Mouse (Mus musculus) CH12.LX (cell line): ENCODE measurements around the gene Oxsm. TPM values are rescaled to one million over a fixed set of nuclear protein-coding genes. Genes with fewer than 3 reads are reported as not detected.

ENCODE experiments used
- DNase-seq: peaks from one replicate; pipeline ENCODE4 v3.0.0-alpha.2; 2013; ENCODE audit errors: extremely low read depth
- H3K27ac ChIP-seq: 2 replicates; pipeline ENCODE4 v1.5.1; 2012; ENCODE audit warnings: low read depth, mild to moderate bottlenecking, control low read depth, moderate library complexity; ENCODE audit not compliant: insufficient read depth
- H3K27me3 ChIP-seq: replicated peaks from 2 replicates; pipeline ENCODE3; 2012; ENCODE audit warnings: inconsistent platforms
- H3K36me3 ChIP-seq, 2 experiments: replicated peaks in 1 of 2; 2 replicates each; pipeline versions ENCODE3 to v1.6.1; 2012; ENCODE audit warnings: inconsistent platforms in 1 of 2, low read length in 1 of 2, mild to moderate bottlenecking in 1 of 2, mixed read lengths in 1 of 2, moderate library complexity in 1 of 2; ENCODE audit not compliant: control insufficient read depth in 1 of 2, insufficient read depth in 1 of 2
- H3K4me1 ChIP-seq, 2 experiments: 2 replicates each; pipeline ENCODE4 v1.6.1; 2012; ENCODE audit warnings: inconsistent platforms in 1 of 2, moderate library complexity in 1 of 2; ENCODE audit not compliant: insufficient read depth in 2 of 2, control insufficient read depth in 1 of 2
- H3K4me2 ChIP-seq: 2 replicates; pipeline ENCODE4 v1.6.1; 2012; ENCODE audit warnings: low read depth, mild to moderate bottlenecking, control low read depth; ENCODE audit not compliant: poor library complexity, insufficient read depth, severe bottlenecking
- H3K4me3 ChIP-seq, 3 experiments: fragments of 150-350 bp in 1 of 3; sonication (generic) in 1 of 3; replicated peaks in 1 of 3; 2 replicates each; pipeline versions ENCODE3 to v1.5.1; 2011 to 2012; ENCODE audit warnings: low read depth in 2 of 3, low read length in 2 of 3, mild to moderate bottlenecking in 2 of 3, moderate library complexity in 2 of 3, control low read depth in 1 of 3, improper control_type of control experiment in 1 of 3, inconsistent platforms in 1 of 3, mixed read lengths in 1 of 3; ENCODE audit not compliant: poor library complexity in 1 of 3
- H3K79me2 ChIP-seq: replicated peaks from 2 replicates; pipeline ENCODE4 v1.6.1; 2012; ENCODE audit warnings: mild to moderate bottlenecking, moderate library complexity; ENCODE audit not compliant: control insufficient read depth, poor library complexity, insufficient read depth, severe bottlenecking; ENCODE audit errors: extremely low read depth
- H3K9ac ChIP-seq: 2 replicates; pipeline ENCODE4 v1.6.1; 2012; ENCODE audit warnings: low read depth, mild to moderate bottlenecking, control low read depth, moderate library complexity; ENCODE audit not compliant: insufficient read depth
- H3K9me3 ChIP-seq: replicated peaks from 2 replicates; pipeline ENCODE3; 2012; ENCODE audit warnings: low read length, inconsistent platforms, mixed read lengths
- BHLHE40 ChIP-seq: IDR thresholded peaks from 2 replicates; pipeline ENCODE4 v1.6.1; 2011; ENCODE audit warnings: mild to moderate bottlenecking, low read depth, low read length, improper control_type of control experiment
- CHD2 ChIP-seq: IDR thresholded peaks from 2 replicates; pipeline ENCODE4 v1.6.1; 2011; ENCODE audit warnings: low read length, improper control_type of control experiment
- EP300 ChIP-seq: IDR thresholded peaks from 2 replicates; pipeline ENCODE4 v1.6.1; 2011; ENCODE audit warnings: low read length, improper control_type of control experiment
- ETS1 ChIP-seq: conservative IDR thresholded peaks from 2 replicates; pipeline ENCODE4 v1.6.1; 2012; ENCODE audit warnings: low read depth, mild to moderate bottlenecking, inconsistent platforms, low read length, improper control_type of control experiment, moderate library complexity
- HCFC1 ChIP-seq: IDR thresholded peaks from 2 replicates; pipeline ENCODE4 v1.6.1; 2012; ENCODE audit warnings: low read depth, mild to moderate bottlenecking, inconsistent platforms, low read length, improper control_type of control experiment
- IRF4 ChIP-seq: IDR thresholded peaks from 2 replicates; pipeline ENCODE4 v1.6.1; 2014; ENCODE audit warnings: low read depth, mild to moderate bottlenecking, inconsistent platforms, low read length, improper control_type of control experiment
- JUN ChIP-seq: IDR thresholded peaks from 2 replicates; pipeline ENCODE4 v1.6.1; 2011; ENCODE audit warnings: low read depth, mild to moderate bottlenecking, low read length, improper control_type of control experiment, moderate library complexity; ENCODE audit not compliant: insufficient read depth
- JUND ChIP-seq: conservative IDR thresholded peaks from 2 replicates; pipeline ENCODE4 v1.6.1; 2011; ENCODE audit warnings: low read depth, low read length, improper control_type of control experiment
- KAT2A ChIP-seq: IDR thresholded peaks from 2 replicates; pipeline ENCODE4 v1.6.1; 2012; ENCODE audit warnings: low read length, improper control_type of control experiment, inconsistent platforms; ENCODE audit not compliant: insufficient replicate concordance
- MYC ChIP-seq: IDR thresholded peaks from 2 replicates; pipeline ENCODE4 v1.6.1; 2011; ENCODE audit warnings: low read depth, mild to moderate bottlenecking, improper control_type of control experiment, low read length
- NELFE ChIP-seq: IDR thresholded peaks from 2 replicates; pipeline ENCODE4 v1.6.1; 2011; ENCODE audit warnings: low read depth, low read length, improper control_type of control experiment
- NRF1 ChIP-seq: IDR thresholded peaks from 2 replicates; pipeline ENCODE4 v1.6.1; 2014; ENCODE audit warnings: low read depth, mild to moderate bottlenecking, inconsistent platforms, low read length, improper control_type of control experiment, moderate library complexity
- PAX5 ChIP-seq: IDR thresholded peaks from 2 replicates; pipeline ENCODE4 v1.6.1; 2012; ENCODE audit warnings: low read length, inconsistent platforms, mixed read lengths
- SIN3A ChIP-seq: IDR thresholded peaks from 2 replicates; pipeline ENCODE4 v1.6.1; 2012; ENCODE audit warnings: low read length, improper control_type of control experiment, inconsistent platforms
- TBP ChIP-seq: conservative IDR thresholded peaks from 2 replicates; pipeline ENCODE4 v1.6.1; 2011; ENCODE audit warnings: low read depth, low read length, improper control_type of control experiment
- TCF12 ChIP-seq: IDR thresholded peaks from 2 replicates; pipeline ENCODE4 v1.6.1; 2014; ENCODE audit warnings: low read depth, mild to moderate bottlenecking, inconsistent platforms, low read length, improper control_type of control experiment
- UBTF ChIP-seq: IDR thresholded peaks from 2 replicates; pipeline ENCODE4 v1.6.1; 2012; ENCODE audit warnings: low read depth, mild to moderate bottlenecking, inconsistent platforms, low read length, improper control_type of control experiment, moderate library complexity
- USF1 ChIP-seq: IDR thresholded peaks from 2 replicates; pipeline ENCODE4 v1.6.1; 2014; ENCODE audit warnings: low read depth, mild to moderate bottlenecking, inconsistent platforms, low read length, improper control_type of control experiment
- dilution Hi-C: fragments of 300-500 bp; cut with MboI; formaldehyde crosslinking; loops from 2 replicates; pipeline ENCODE4 v1.14.3; 2020; ENCODE audit warnings: low sequenced_read_pairs; ENCODE audit not compliant: extremely low pct_unique_long_range_greater_than_20kb, extremely low pct_ligation_motif_present
- in situ Hi-C: fragments of 300-500 bp; cut with MboI; formaldehyde crosslinking; loops from 3 replicates; pipeline ENCODE4 v1.14.3; 2019; ENCODE audit warnings: low sequenced_read_pairs, low pct_ligation_motif_present, low pct_unique_long_range_greater_than_20kb, mixed read lengths
- polyA plus RNA-seq: library from polyadenylated mRNA; unstranded; fragments of >175 nt; gene quantifications from 2 replicates; pipeline ENCODE4 v1.2.1, GENCODE M21; 2012; ENCODE audit warnings: low read depth; ENCODE audit not compliant: insufficient read length
- total RNA-seq, 2 experiments: library from RNA; depleted of rRNA; stranded (reverse); fragments of 300-350 nt in 1 of 2; fragments of >200 nt in 1 of 2; gene quantifications; 2 replicates each; pipeline ENCODE4 v1.2.3; 2012 to 2014

Gene Oxsm
- total and polyA plus RNA-seq, 3 experiments = 6.6 to 10.8 (median 8.7) TPM

GRCm38 (mm10) chr14:16201673-16202072 is 47.9 kb downstream of the Oxsm start:
- TF ChIP-seq NRF1 = no peak
- no peak for TF ChIP-seq PAX5
- TF ChIP-seq SIN3A = no peak
- no peak for TF ChIP-seq ETS1
- no peak for TF ChIP-seq JUND
- TF ChIP-seq TCF12 = no peak
- no peak for TF ChIP-seq IRF4
- TF ChIP-seq USF1 = no peak
- TF ChIP-seq, all 38 proteins: peak for 0
- in situ Hi-C loops (no loop called here), dilution Hi-C loops (no loop called here)
- Histone ChIP-seq H3K9me3 (no peaks in the 10 kb centered on the region), H3K4me2 (no peak overlapping the region), H3K27me3 (no peaks in the 10 kb centered on the region), H3K79me2 (no peaks in the 10 kb centered on the region), H3K27ac (no peak overlapping the region), H3K36me3 (no peaks in the 10 kb centered on the region), H3K4me1 (no peaks in the 10 kb centered on the region), H3K4me3 (no peak overlapping the region), H3K9ac (no peak overlapping the region)
- no peak for DNase-seq

- Histone ChIP-seq H3K27ac (no peak overlapping the region), H3K4me2 (peak overlapping the region; percentile 53), H3K4me1 (no peaks in the 10 kb centered on the region), H3K27me3 (no peaks in the 10 kb centered on the region), H3K4me3 (no peak overlapping the region), H3K9ac (no peak overlapping the region), H3K36me3 (no peaks in the 10 kb centered on the region), H3K9me3 (no peaks in the 10 kb centered on the region), H3K79me2 (no peaks in the 10 kb centered on the region)
- TF ChIP-seq BHLHE40 (no peak), TBP (no peak), JUND (no peak), CHD2 (no peak), UBTF (no peak), EP300 (no peak), NELFE (no peak), KAT2A (no peak), JUN (no peak), MYC (no peak), HCFC1 (no peak), NRF1 (no peak), TCF12 (no peak)
- dilution Hi-C loops = no loop called here
- no peak for DNase-seq
- in situ Hi-C loops = no loop called here
Observed at GRCm38 (mm10) chr14:16200969-16201638, 48.5 kb downstream of the Oxsm start.
